Mouse (Mus musculus) stomach, postnatal 0 days (tissue): ENCODE results near the gene Nhlrc1. TPM values are rescaled to one million over a fixed set of nuclear protein-coding genes. Genes with fewer than 3 reads are reported as not detected.
A peak's percentile ranks its signal among the peaks of the same experiment; 100 is the strongest.

ENCODE experiments used
- ATAC-seq: fragments of 200-750 bp; cut with Nextera tagmentation; 2 replicates; pipeline ENCODE4 v1.8.0; 2017; ENCODE audit not compliant: low FRiP score, low TSS enrichment
- DNase-seq: peaks from one replicate; pipeline ENCODE4 v3.0.0-alpha.2; 2016; ENCODE audit warnings: low spot score
- H3K27ac ChIP-seq: fragments of 300-500 bp; sonication (generic); replicated peaks from 2 replicates; pipeline ENCODE4 v1.5.1; 2014; ENCODE audit warnings: mild to moderate bottlenecking, control low read depth
- H3K27me3 ChIP-seq: fragments of 300-500 bp; sonication (generic); 2 replicates; pipeline ENCODE4 v1.6.1; 2014; ENCODE audit warnings: low read length; ENCODE audit not compliant: control insufficient read depth, insufficient read depth
- H3K36me3 ChIP-seq: fragments of 300-500 bp; sonication (generic); 2 replicates; pipeline ENCODE4 v1.6.1; 2014; ENCODE audit warnings: low read length, mixed read lengths; ENCODE audit not compliant: control insufficient read depth, insufficient read depth
- H3K4me1 ChIP-seq: fragments of 300-500 bp; sonication (generic); replicated peaks from 2 replicates; pipeline ENCODE4 v1.6.1; 2014; ENCODE audit warnings: antibody characterized with exemption; ENCODE audit not compliant: control insufficient read depth, insufficient read depth
- H3K4me2 ChIP-seq: fragments of 300-500 bp; sonication (generic); replicated peaks from 2 replicates; pipeline ENCODE4 v1.6.1; 2014; ENCODE audit warnings: low read depth, mild to moderate bottlenecking, control low read depth, moderate library complexity
- H3K4me3 ChIP-seq: fragments of 300-500 bp; sonication (generic); 2 replicates; pipeline ENCODE4 v1.5.1; 2014; ENCODE audit warnings: low read depth, low read length, control low read depth
- H3K9ac ChIP-seq: fragments of 300-500 bp; sonication (generic); 2 replicates; pipeline ENCODE4 v1.6.1; 2014; ENCODE audit warnings: mild to moderate bottlenecking, low read length, control low read depth, mixed read lengths
- H3K9me3 ChIP-seq: fragments of 300-500 bp; sonication (generic); 2 replicates; pipeline ENCODE4 v1.6.1; 2016; ENCODE audit warnings: low read length; ENCODE audit not compliant: control insufficient read depth
- CTCF ChIP-seq: IDR thresholded peaks from 2 replicates; pipeline ENCODE4 v1.5.1; 2016; ENCODE audit warnings: antibody characterized with exemption, low read depth, mild to moderate bottlenecking, moderate library complexity
- EP300 ChIP-seq: optimal IDR thresholded peaks from 2 replicates; pipeline ENCODE3; 2016; ENCODE audit warnings: antibody characterized with exemption
- WGBS: fragments of 180-500 bp; shearing (Covaris S2); extraction: QIAGEN DNeasy Blood & Tissue Kit; methylation state at CpG from one replicate; pipeline ENCODE4 v1.1.7; 2014; 5-methylcytosine and 5-hydroxymethylcytosine counted together
- polyA plus RNA-seq: library from polyadenylated mRNA; unstranded; fragments of >200 nt; fragmentation: Nextera tagmentation; extraction: Ambion mirVana; gene quantifications from 2 replicates; pipeline ENCODE4 v1.2.1, GENCODE M21; 2015

Gene Nhlrc1
- polyA plus RNA-seq = 3.6 and 3.8 TPM in 2 replicates

- ATAC-seq = peak; percentile 90
- Histone ChIP-seq H3K9me3 (no peaks in the 10 kb centered on the region), H3K9ac (peak within 1 kb of the TSS; percentile 53), H3K27me3 (no peaks in the 10 kb centered on the region), H3K27ac (no peak within 1 kb of the TSS), H3K4me3 (peak within 1 kb of the TSS; percentile 59), H3K4me2 (peak within 1 kb of the TSS; percentile 96), H3K4me1 (no peaks in the 10 kb centered on the region), H3K36me3 (no peaks in the 10 kb centered on the region)
- DNase-seq = peak; percentile 82
- 5% methylated on average over 69 of the region's 73 CpGs for WGBS
- peak; percentile 99 for TF ChIP-seq CTCF
- TF ChIP-seq EP300 = no peak
Observed at GRCm38 (mm10) chr13:47014334-47015194, at the start of gene Nhlrc1. TSS of gene Nhlrc1 (minus strand) at chr13:47014850.

DNA sequence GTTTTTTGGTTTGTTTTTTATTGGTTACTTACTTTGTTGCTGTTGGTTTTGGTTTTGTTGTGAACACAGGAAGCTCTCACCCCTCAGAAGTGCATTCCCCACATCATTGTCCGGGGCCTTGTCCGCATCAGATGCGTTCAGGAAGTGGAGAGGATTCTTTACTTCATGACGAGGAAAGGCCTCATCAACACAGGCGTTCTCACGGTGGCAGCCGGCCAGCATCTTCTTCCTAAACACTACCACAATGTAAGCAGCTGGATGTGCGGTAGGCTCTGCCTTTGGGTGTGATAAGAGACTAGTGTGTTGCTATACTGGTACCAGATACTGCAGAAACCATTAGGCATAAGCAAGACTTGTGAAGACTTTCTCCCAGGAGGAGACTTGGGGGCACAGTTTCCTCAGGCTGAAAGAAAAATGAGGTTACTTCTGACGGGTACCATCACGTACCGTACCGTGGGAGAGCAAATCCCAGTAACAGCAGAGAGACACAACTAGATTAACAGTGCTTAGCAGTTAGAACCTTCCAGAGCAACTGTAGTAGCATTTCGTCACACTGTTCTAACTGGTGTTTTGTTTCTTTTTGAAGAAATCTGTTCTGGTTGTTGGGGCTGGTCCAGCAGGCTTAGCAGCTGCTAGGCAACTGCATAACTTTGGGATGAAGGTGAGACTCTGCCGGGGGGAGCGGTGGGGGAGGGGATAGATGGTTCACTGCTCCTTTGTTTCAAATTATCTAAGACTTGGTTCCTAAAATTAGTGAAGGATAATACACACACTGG is 49.5 kb upstream of the Nhlrc1 start:
- Histone ChIP-seq H3K4me1 (no peaks in the 10 kb centered on the region), H3K4me3 (no peak overlapping the region), H3K27ac (peak overlapping the region; percentile 53), H3K9ac (no peak overlapping the region), H3K4me2 (no peak overlapping the region), H3K36me3 (peaks cover 2% of the 10 kb centered on the region), H3K27me3 (no peaks in the 10 kb centered on the region), H3K9me3 (no peaks in the 10 kb centered on the region)
- WGBS = 53% methylated on average over 15 of the region's 15 CpGs
- ATAC-seq (no peak), DNase-seq (no peak)
- TF ChIP-seq CTCF = no peak

DNA sequence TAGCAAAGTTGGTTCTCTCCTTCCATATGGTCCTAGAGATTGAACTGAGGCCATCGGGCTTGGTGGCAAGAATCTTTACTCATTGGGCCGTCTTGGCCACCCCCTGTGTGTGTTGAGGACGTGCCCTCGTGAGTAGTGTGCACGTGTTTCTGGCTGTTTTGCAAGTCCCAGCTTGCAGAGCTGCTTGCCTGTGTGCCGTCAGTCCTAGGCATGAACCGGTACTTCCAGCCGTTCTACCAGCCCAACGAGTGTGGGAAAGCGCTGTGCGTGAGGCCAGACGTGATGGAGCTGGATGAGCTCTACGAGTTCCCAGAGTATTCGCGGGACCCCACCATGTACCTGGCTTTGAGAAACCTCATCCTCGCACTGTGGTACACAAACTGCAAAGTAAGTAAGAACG is 48.1 kb upstream of the Nhlrc1 start:
- Histone ChIP-seq H3K9me3 (no peaks in the 10 kb centered on the region), H3K9ac (no peak overlapping the region), H3K27me3 (no peaks in the 10 kb centered on the region), H3K4me2 (no peak overlapping the region), H3K36me3 (peaks cover 2% of the 10 kb centered on the region), H3K4me3 (no peak overlapping the region), H3K27ac (no peak overlapping the region), H3K4me1 (no peaks in the 10 kb centered on the region)
- ATAC-seq (no peak), DNase-seq (no peak)
- no peak for TF ChIP-seq EP300
- no peak for TF ChIP-seq CTCF
- 79% methylated on average over 17 of the region's 17 CpGs for WGBS

- H3K9me3 ChIP-seq = no peaks in the 10 kb centered on the region
- no peaks in the 10 kb centered on the region for H3K27me3 ChIP-seq
- DNase-seq (no peak), ATAC-seq (no peak)
- TF ChIP-seq CTCF = no peak
- TF ChIP-seq EP300 = no peak
- H3K27ac ChIP-seq = no peak overlapping the region
- WGBS = 94% methylated on average over 5 of the region's 5 CpGs
- no peak overlapping the region for H3K4me3 ChIP-seq
- no peak overlapping the region for H3K4me2 ChIP-seq
- H3K4me1 ChIP-seq = no peaks in the 10 kb centered on the region
- peaks cover 5% of the 10 kb centered on the region; the same call in 1 of the 2 replicates for H3K36me3 ChIP-seq
- H3K9ac ChIP-seq = no peak overlapping the region
Observed at GRCm38 (mm10) chr13:47056781-47057180, 42.1 kb upstream of the Nhlrc1 start.

- no peaks in the 10 kb centered on the region for H3K9me3 ChIP-seq
- peaks cover 5% of the 10 kb centered on the region; the same call in 1 of the 2 replicates for H3K36me3 ChIP-seq
- WGBS = 77% methylated on average over 11 of the region's 11 CpGs
- H3K4me3 ChIP-seq = no peak overlapping the region
- ATAC-seq (no peak), DNase-seq (no peak)
- no peak for TF ChIP-seq CTCF
- no peak for TF ChIP-seq EP300
- no peaks in the 10 kb centered on the region for H3K27me3 ChIP-seq
- no peak overlapping the region for H3K4me2 ChIP-seq
- H3K27ac ChIP-seq = no peak overlapping the region
- no peak overlapping the region for H3K9ac ChIP-seq
- no peaks in the 10 kb centered on the region for H3K4me1 ChIP-seq
Observed at GRCm38 (mm10) chr13:47056126-47056525, 41.5 kb upstream of the Nhlrc1 start.

DNA sequence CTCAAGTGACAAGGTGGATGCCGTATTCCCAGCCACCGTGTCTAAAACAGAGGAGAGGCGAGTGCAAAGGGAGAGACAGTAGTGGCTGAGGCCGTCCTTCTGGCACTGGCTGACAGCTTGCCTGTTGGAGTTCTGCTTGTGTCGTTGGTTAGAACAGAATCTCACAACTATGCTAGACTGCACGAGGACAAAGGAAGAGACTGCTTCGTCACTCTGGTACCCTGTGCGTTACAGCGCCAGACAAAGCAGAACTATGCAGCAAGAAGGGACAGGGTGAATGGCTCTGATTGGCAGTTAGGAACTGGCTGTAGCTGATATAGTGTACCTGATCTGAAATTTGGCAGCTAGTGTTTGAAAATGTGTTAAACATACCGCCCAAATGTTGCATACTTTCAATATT is 39.3 kb upstream of the Nhlrc1 start:
- Histone ChIP-seq H3K4me2 (no peak overlapping the region), H3K27me3 (no peaks in the 10 kb centered on the region), H3K4me1 (no peaks in the 10 kb centered on the region), H3K9me3 (no peaks in the 10 kb centered on the region), H3K36me3 (peaks cover 3% of the 10 kb centered on the region; the same call in 1 of the 2 replicates), H3K27ac (no peak overlapping the region), H3K9ac (no peak overlapping the region), H3K4me3 (no peak overlapping the region)
- WGBS = 81% methylated on average over 10 of the region's 10 CpGs
- ATAC-seq (no peak), DNase-seq (no peak)
- no peak for TF ChIP-seq CTCF
- no peak for TF ChIP-seq EP300
